Mouse (Mus musculus) stomach, postnatal 0 days (tissue): ENCODE data around the gene Sod1.

Source experiments
- CTCF ChIP-seq: IDR thresholded peaks from 2 replicates; pipeline ENCODE4 v1.5.1; 2016; ENCODE audit warnings: antibody characterized with exemption, low read depth, mild to moderate bottlenecking, moderate library complexity
- EP300 ChIP-seq: optimal IDR thresholded peaks from 2 replicates; pipeline ENCODE3; 2016; ENCODE audit warnings: antibody characterized with exemption

DNA sequence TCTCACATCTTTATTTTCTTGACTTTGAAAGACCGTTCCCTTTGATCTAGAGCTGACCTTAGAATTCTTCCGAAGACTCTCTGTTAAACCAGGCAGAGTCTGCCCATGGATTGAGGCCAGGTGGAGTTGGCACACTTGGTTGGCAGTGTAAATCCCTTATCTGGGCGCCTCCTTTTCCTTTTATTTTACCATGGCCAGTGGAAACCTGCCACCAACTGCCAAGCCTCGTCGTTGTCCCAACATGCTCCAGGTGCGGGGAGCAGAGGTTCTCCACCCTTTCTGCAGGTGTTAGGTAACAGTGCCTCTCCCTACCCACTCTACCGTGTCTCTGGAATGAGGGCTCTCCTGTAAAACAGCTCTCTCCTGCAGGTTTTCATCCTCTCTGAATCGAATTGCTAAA, 38.9 kb upstream of the Sod1 start:
- TF ChIP-seq CTCF (no peak), EP300 (peak; percentile 95)
